Mouse (Mus musculus) brain, embryonic 14.5 days (tissue): ENCODE data around the gene Sag.

ENCODE experiments used
- CTCF ChIP-seq: fragments of 200-500 bp; IDR thresholded peaks from 2 replicates; pipeline ENCODE4 v1.5.1; 2012; ENCODE audit warnings: inconsistent platforms, mild to moderate bottlenecking, moderate library complexity, borderline replicate concordance; ENCODE audit not compliant: insufficient read depth, insufficient read length; ENCODE audit errors: extremely low read depth
- POLR2A ChIP-seq: fragments of 200-500 bp; IDR thresholded peaks from 2 replicates; pipeline ENCODE4 v1.6.1; 2012; ENCODE audit warnings: mild to moderate bottlenecking, inconsistent platforms, borderline replicate concordance; ENCODE audit not compliant: poor library complexity, insufficient read depth, insufficient read length, severe bottlenecking; ENCODE audit errors: extremely low read depth

GRCm38 (mm10) chr1:87847475-87848168 is 44.1 kb downstream of the Sag start:
- TF ChIP-seq CTCF (no peak), POLR2A (no peak)
